Mouse (Mus musculus) stomach, postnatal 0 days (tissue): ENCODE measurements around the gene Plcd4.

Experiments used
- CTCF ChIP-seq: IDR thresholded peaks from 2 replicates; pipeline ENCODE4 v1.5.1; 2016; ENCODE audit warnings: antibody characterized with exemption, low read depth, mild to moderate bottlenecking, moderate library complexity
- EP300 ChIP-seq: optimal IDR thresholded peaks from 2 replicates; pipeline ENCODE3; 2016; ENCODE audit warnings: antibody characterized with exemption

DNA sequence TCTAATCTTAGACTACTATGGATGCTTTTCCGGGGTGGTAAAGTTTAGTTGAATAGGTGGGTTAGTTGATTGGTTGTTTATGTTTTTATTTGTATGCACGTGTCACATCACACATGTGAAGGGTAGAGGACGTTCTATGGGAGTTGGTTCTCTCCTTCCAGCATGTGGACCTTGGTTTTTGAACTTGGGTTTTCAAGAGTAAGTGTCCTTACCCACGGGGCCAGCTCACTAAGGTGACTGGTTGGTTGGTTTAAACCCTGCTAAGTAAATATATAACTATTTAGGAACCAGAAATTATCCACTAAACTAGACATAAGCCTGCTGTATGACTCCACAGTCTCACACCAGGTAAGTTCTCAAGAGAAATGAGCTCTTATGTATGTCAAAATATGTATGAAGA is 17.9 kb upstream of the Plcd4 start:
- no peak for TF ChIP-seq CTCF
- no peak for TF ChIP-seq EP300
